Mouse (Mus musculus): Measurements from ENCODE around the gene Spatc1l. TPM values are rescaled to one million over a fixed set of nuclear protein-coding genes. Genes with fewer than 3 reads are reported as not detected.

Gene Spatc1l
- polyA plus RNA-seq, 1 experiment from 2014 or later = not detected

Other genes with a start within 250 kb of the Spatc1l start
- gene Dip2a, start 217.0 kb upstream of the Spatc1l start, polyA plus RNA-seq (2014; fragmentation: Nextera tagmentation; extraction: Ambion mirVana) = 5.6 and 6.9 TPM in 2 replicates
- not detected in 2 replicates for gene AC141477.1, start 121.8 kb upstream of the Spatc1l start, polyA plus RNA-seq (2014; fragmentation: Nextera tagmentation; extraction: Ambion mirVana)
- 9.6 and 10.5 TPM in 2 replicates for gene Pcnt, start 119.5 kb upstream of the Spatc1l start, polyA plus RNA-seq (2014; fragmentation: Nextera tagmentation; extraction: Ambion mirVana)
- gene 2610028H24Rik, start 113.2 kb upstream of the Spatc1l start, polyA plus RNA-seq (2014; fragmentation: Nextera tagmentation; extraction: Ambion mirVana) = not detected in 2 replicates
- 65.3 and 73.1 TPM in 2 replicates for gene Mcm3ap, start 93.3 kb upstream of the Spatc1l start, polyA plus RNA-seq (2014; fragmentation: Nextera tagmentation; extraction: Ambion mirVana)
- 4.6 and 5.2 TPM in 2 replicates for gene Ybey, start 93.2 kb upstream of the Spatc1l start, polyA plus RNA-seq (2014; fragmentation: Nextera tagmentation; extraction: Ambion mirVana)
- gene Lss, start 30.7 kb upstream of the Spatc1l start, polyA plus RNA-seq (2014; fragmentation: Nextera tagmentation; extraction: Ambion mirVana) = 36.1 and 38.9 TPM in 2 replicates
- gene Ftcd, start 13.4 kb downstream of the Spatc1l start, polyA plus RNA-seq (2014; fragmentation: Nextera tagmentation; extraction: Ambion mirVana) = not detected in 2 replicates
- 4.7 and 7.1 TPM in 2 replicates for gene Col6a2, start 61.4 kb downstream of the Spatc1l start, polyA plus RNA-seq (2014; fragmentation: Nextera tagmentation; extraction: Ambion mirVana)
- 6.6 and 10.8 TPM in 2 replicates for gene Col6a1, start 163.9 kb downstream of the Spatc1l start, polyA plus RNA-seq (2014; fragmentation: Nextera tagmentation; extraction: Ambion mirVana)